Mouse (Mus musculus) hindbrain, embryonic 15.5 days (tissue): ENCODE measurements around the gene Stk35. TPM values are rescaled to one million over a fixed set of nuclear protein-coding genes. Genes with fewer than 3 reads are reported as not detected.

ENCODE experiments used
- ATAC-seq: fragments of 200-750 bp; cut with Nextera tagmentation; 2 replicates; pipeline ENCODE4 v1.8.0; 2017; ENCODE audit warnings: low read depth, moderate number of reproducible peaks, moderate TSS enrichment; ENCODE audit not compliant: low FRiP score
- H3K27ac ChIP-seq: fragments of 300-500 bp; sonication (generic); replicated peaks from 2 replicates; pipeline ENCODE4 v1.5.1; 2015; ENCODE audit warnings: mild to moderate bottlenecking, inconsistent platforms
- H3K27me3 ChIP-seq: fragments of 300-500 bp; sonication (generic); 2 replicates; pipeline ENCODE4 v1.6.1; 2015; ENCODE audit warnings: control low read depth, inconsistent platforms
- H3K36me3 ChIP-seq: fragments of 300-500 bp; sonication (generic); 2 replicates; pipeline ENCODE4 v1.6.1; 2015; ENCODE audit warnings: control low read depth, inconsistent platforms
- H3K4me1 ChIP-seq: fragments of 300-500 bp; sonication (generic); replicated peaks from 2 replicates; pipeline ENCODE4 v1.6.1; 2015; ENCODE audit warnings: control low read depth, inconsistent platforms
- H3K4me2 ChIP-seq: fragments of 300-500 bp; sonication (generic); 2 replicates; pipeline ENCODE4 v1.6.1; 2015; ENCODE audit warnings: moderate library complexity, mild to moderate bottlenecking, inconsistent platforms
- H3K4me3 ChIP-seq: fragments of 300-500 bp; sonication (generic); 2 replicates; pipeline ENCODE4 v1.5.1; 2015; ENCODE audit warnings: mild to moderate bottlenecking, inconsistent platforms
- H3K9ac ChIP-seq: fragments of 300-500 bp; sonication (generic); 2 replicates; pipeline ENCODE4 v1.6.1; 2015; ENCODE audit warnings: inconsistent platforms
- H3K9me3 ChIP-seq: fragments of 300-500 bp; sonication (generic); 2 replicates; pipeline ENCODE4 v1.6.1; 2016; ENCODE audit warnings: control low read depth, inconsistent platforms
- WGBS: fragments of 180-500 bp; shearing (Covaris S2); methylation state at CpG from one replicate; pipeline ENCODE4 v1.1.7; 2015; 5-methylcytosine and 5-hydroxymethylcytosine counted together
- polyA plus RNA-seq: library from polyadenylated mRNA; unstranded; fragments of >200 nt; fragmentation: Nextera tagmentation; extraction: Ambion mirVana; gene quantifications from 2 replicates; pipeline ENCODE4 v1.2.1, GENCODE M21; 2015

Stk35 gene
- polyA plus RNA-seq, 1 experiment from 2014 or later, result 7.4 TPM

GRCm38 (mm10) chr2:129874509-129875095 lies 74.3 kb downstream of the Stk35 start:
- Histone ChIP-seq H3K27ac (no peak overlapping the region), H3K36me3 (no peaks in the 10 kb centered on the region), H3K9ac (no peak overlapping the region), H3K4me2 (no peak overlapping the region), H3K27me3 (no peaks in the 10 kb centered on the region), H3K4me1 (0 out of 2 replicates have a peak, but pooled peaks cover 5% of the 10 kb centered on the region), H3K9me3 (no peaks in the 10 kb centered on the region), H3K4me3 (no peak overlapping the region)
- ATAC-seq, result no peak
- WGBS, result 67% methylated on average over 10 of the region's 10 CpGs

GRCm38 (mm10) chr2:129876935-129877334 lies 76.6 kb downstream of the Stk35 start:
- Histone ChIP-seq H3K36me3 (no peaks in the 10 kb centered on the region), H3K4me2 (no peak overlapping the region), H3K27me3 (no peaks in the 10 kb centered on the region), H3K9ac (no peak overlapping the region), H3K9me3 (no peaks in the 10 kb centered on the region), H3K4me1 (0 out of 2 replicates have a peak, but pooled peaks cover 5% of the 10 kb centered on the region), H3K4me3 (no peak overlapping the region), H3K27ac (no peak overlapping the region)
- ATAC-seq, result no peak

- Histone ChIP-seq H3K9ac (no peak overlapping the region), H3K9me3 (no peaks in the 10 kb centered on the region), H3K4me3 (no peak overlapping the region), H3K27me3 (no peaks in the 10 kb centered on the region), H3K27ac (no peak overlapping the region), H3K36me3 (no peaks in the 10 kb centered on the region), H3K4me2 (no peak overlapping the region), H3K4me1 (no peaks in the 10 kb centered on the region)
- no peak; the same call in 1 of the 2 replicates for ATAC-seq
- 31% methylated on average over 3 of the region's 3 CpGs for WGBS
These were observed 79.5 kb downstream of the Stk35 start for GRCm38 (mm10) chr2:129879817-129880216.

GRCm38 (mm10) chr2:129880226-129880625 lies 79.9 kb downstream of the Stk35 start:
- no peak overlapping the region for H3K4me3 ChIP-seq
- ATAC-seq, result no peak
- no peak overlapping the region for H3K4me2 ChIP-seq
- H3K9me3 ChIP-seq, result no peaks in the 10 kb centered on the region
- H3K27ac ChIP-seq, result no peak overlapping the region
- H3K36me3 ChIP-seq, result no peaks in the 10 kb centered on the region
- H3K9ac ChIP-seq, result no peak overlapping the region
- no peaks in the 10 kb centered on the region for H3K27me3 ChIP-seq
- no peaks in the 10 kb centered on the region for H3K4me1 ChIP-seq
- WGBS, result 88% methylated on average over 7 of the region's 7 CpGs

GRCm38 (mm10) chr2:129881886-129882285 lies 81.6 kb downstream of the Stk35 start:
- no peak for ATAC-seq
- Histone ChIP-seq H3K9ac (no peak overlapping the region), H3K27ac (no peak overlapping the region), H3K27me3 (no peaks in the 10 kb centered on the region), H3K36me3 (no peaks in the 10 kb centered on the region), H3K4me3 (no peak overlapping the region), H3K9me3 (no peaks in the 10 kb centered on the region), H3K4me1 (no peaks in the 10 kb centered on the region), H3K4me2 (no peak overlapping the region)
- 61% methylated on average over 1 of the region's 1 CpGs for WGBS

Other genes starting within 250 kb of the Stk35 start
- gene Sirpa, start 207.7 kb upstream of the Stk35 start, polyA plus RNA-seq, result 31.7 and 35.1 TPM in 2 replicates
- gene Pdyn, start 100.7 kb upstream of the Stk35 start, polyA plus RNA-seq, result 15.3 and 19.9 TPM in 2 replicates
- 0.09 TPM in 1 of 2 replicates, not detected in the other for gene Tgm3, start 211.8 kb downstream of the Stk35 start, polyA plus RNA-seq